Mouse (Mus musculus): ENCODE measurements around the gene Rab43. TPM values are rescaled to one million over a fixed set of nuclear protein-coding genes. Genes with fewer than 3 reads are reported as not detected.
"Not testable (repeated sequence)": the region's sequence is repeated elsewhere in the genome, so short reads cannot be mapped to it uniquely, and the experiment has no call there.

The Rab43 gene
- polyA plus RNA-seq, 1 experiment from 2014 or later, result 5.8 TPM

- no peak overlapping the region for H3K4me3 ChIP-seq
- no peaks in the 10 kb centered on the region for H3K36me3 ChIP-seq
- no peaks in the 10 kb centered on the region for H3K27me3 ChIP-seq (ENCODE audit: low read depth, poor library complexity, severe bottlenecking)
- H3K9me3 ChIP-seq (replicated peaks), result peaks cover 5% of the 10 kb centered on the region; the same call in 1 of the 2 replicates
- 0 out of 2 replicates have a peak overlapping the region, but pooled peaks have one; percentile 33 for H3K27ac ChIP-seq (replicated peaks)
- H3K4me1 ChIP-seq, result no peaks in the 10 kb centered on the region
- DNase-seq (ENCODE audit: low spot score), result no peak
- 89% methylated on average over 1 of the region's 1 CpGs for WGBS
Observed at GRCm38 (mm10) chr6:87776663-87777062, 35.3 kb downstream of the Rab43 start.

- Histone ChIP-seq H3K4me1 (no peaks in the 10 kb centered on the region), H3K27ac (replicated peaks) (no peak overlapping the region)
- WGBS, result 78% methylated on average over 3 of the region's 3 CpGs
Observed at GRCm38 (mm10) chr6:87775588-87776245, 36.2 kb downstream of the Rab43 start.

GRCm38 (mm10) chr6:87774909-87775308 lies 37.1 kb downstream of the Rab43 start:
- no peaks in the 10 kb centered on the region for H3K4me1 ChIP-seq
- no peaks in the 10 kb centered on the region for H3K36me3 ChIP-seq
- H3K27me3 ChIP-seq (ENCODE audit: low read depth, poor library complexity, severe bottlenecking), result no peaks in the 10 kb centered on the region
- peaks cover 5% of the 10 kb centered on the region; the same call in 1 of the 2 replicates for H3K9me3 ChIP-seq (replicated peaks)
- 86% methylated on average over 9 of the region's 9 CpGs for WGBS
- H3K4me3 ChIP-seq, result no peak overlapping the region
- DNase-seq (ENCODE audit: low spot score), result no peak
- H3K27ac ChIP-seq (replicated peaks), result no peak overlapping the region

More at GRCm38 (mm10) chr6:87775588-87776245, 36.2 kb downstream of the Rab43 start:
- no peaks in the 10 kb centered on the region for H3K36me3 ChIP-seq
- H3K27me3 ChIP-seq (ENCODE audit: low read depth, poor library complexity, severe bottlenecking), result no peaks in the 10 kb centered on the region
- DNase-seq (ENCODE audit: low spot score), result no peak
- peaks cover 5% of the 10 kb centered on the region; the same call in 1 of the 2 replicates for H3K9me3 ChIP-seq (replicated peaks)
- H3K4me3 ChIP-seq, result no peak overlapping the region

GRCm38 (mm10) chr6:87774466-87774865 lies 37.5 kb downstream of the Rab43 start:
- no peaks in the 10 kb centered on the region for H3K4me1 ChIP-seq
- no peak overlapping the region for H3K27ac ChIP-seq (replicated peaks)
- H3K4me3 ChIP-seq, result no peak overlapping the region
- peaks cover 5% of the 10 kb centered on the region; the same call in 1 of the 2 replicates for H3K9me3 ChIP-seq (replicated peaks)
- 76% methylated on average over 1 of the region's 1 CpGs for WGBS
- no peaks in the 10 kb centered on the region for H3K36me3 ChIP-seq
- DNase-seq (ENCODE audit: low spot score), result no peak
- no peaks in the 10 kb centered on the region for H3K27me3 ChIP-seq (ENCODE audit: low read depth, poor library complexity, severe bottlenecking)

GRCm38 (mm10) chr6:87770626-87771025 lies 41.3 kb downstream of the Rab43 start:
- 56% methylated on average over 8 of the region's 8 CpGs for WGBS
- Histone ChIP-seq H3K4me3 (no peak overlapping the region), H3K27ac (replicated peaks) (no peak overlapping the region), H3K27me3 (ENCODE audit: low read depth, poor library complexity, severe bottlenecking) (no peaks in the 10 kb centered on the region), H3K4me1 (no peaks in the 10 kb centered on the region), H3K36me3 (no peaks in the 10 kb centered on the region), H3K9me3 (replicated peaks) (peaks cover 8% of the 10 kb centered on the region; the same call in 1 of the 2 replicates)
- DNase-seq (ENCODE audit: low spot score), result no peak

GRCm38 (mm10) chr6:87764296-87764695 lies 47.7 kb downstream of the Rab43 start:
- not testable (repeated sequence) for H3K9me3 ChIP-seq (replicated peaks); DNase-seq (ENCODE audit: low spot score); H3K4me3 ChIP-seq; H3K4me1 ChIP-seq; H3K27me3 ChIP-seq (ENCODE audit: low read depth, poor library complexity, severe bottlenecking); H3K27ac ChIP-seq (replicated peaks); H3K36me3 ChIP-seq
- WGBS, result 91% methylated on average over 2 of the region's 2 CpGs

- H3K36me3 ChIP-seq, result no peaks in the 10 kb centered on the region
- no peaks in the 10 kb centered on the region for H3K4me1 ChIP-seq
- no peak overlapping the region for H3K27ac ChIP-seq (replicated peaks)
- WGBS, result 64% methylated on average over 4 of the region's 4 CpGs
- DNase-seq (ENCODE audit: low spot score), result no peak
- H3K9me3 ChIP-seq (replicated peaks), result 0 out of 2 replicates have a peak, but pooled peaks cover 3% of the 10 kb centered on the region
- H3K4me3 ChIP-seq, result no peak overlapping the region
- H3K27me3 ChIP-seq (ENCODE audit: low read depth, poor library complexity, severe bottlenecking), result no peaks in the 10 kb centered on the region
Observed at GRCm38 (mm10) chr6:87763376-87764280, 48.3 kb downstream of the Rab43 start.

- Histone ChIP-seq H3K36me3 (peaks cover 8% of the 10 kb centered on the region; the same call in 1 of the 2 replicates), H3K27ac (replicated peaks) (no peak overlapping the region), H3K4me3 (no peak overlapping the region), H3K4me1 (no peaks in the 10 kb centered on the region), H3K27me3 (ENCODE audit: low read depth, poor library complexity, severe bottlenecking) (no peaks in the 10 kb centered on the region), H3K9me3 (replicated peaks) (peaks cover 4% of the 10 kb centered on the region; the same call in 1 of the 2 replicates)
- DNase-seq (ENCODE audit: low spot score), result no peak
- 86% methylated on average over 5 of the region's 5 CpGs for WGBS
Observed at GRCm38 (mm10) chr6:87762161-87762560, 49.8 kb downstream of the Rab43 start.

- H3K9me3 ChIP-seq (replicated peaks), result peaks cover 4% of the 10 kb centered on the region; the same call in 1 of the 2 replicates
- H3K36me3 ChIP-seq, result peaks cover 28% of the 10 kb centered on the region
- no peak for DNase-seq (ENCODE audit: low spot score)
- no peak overlapping the region for H3K4me3 ChIP-seq
- no peak overlapping the region for H3K27ac ChIP-seq (replicated peaks)
- 79% methylated on average over 3 of the region's 3 CpGs for WGBS
- no peaks in the 10 kb centered on the region for H3K4me1 ChIP-seq
- no peaks in the 10 kb centered on the region for H3K27me3 ChIP-seq (ENCODE audit: low read depth, poor library complexity, severe bottlenecking)
Observed at GRCm38 (mm10) chr6:87759850-87760249, 52.1 kb downstream of the Rab43 start.

- no peak overlapping the region for H3K27ac ChIP-seq (replicated peaks)
- H3K27me3 ChIP-seq (ENCODE audit: low read depth, poor library complexity, severe bottlenecking), result no peaks in the 10 kb centered on the region
- DNase-seq (ENCODE audit: low spot score), result no peak
- WGBS, result 81% methylated on average over 3 of the region's 3 CpGs
- H3K9me3 ChIP-seq (replicated peaks), result peaks cover 4% of the 10 kb centered on the region; the same call in 1 of the 2 replicates
- H3K36me3 ChIP-seq, result peaks cover 33% of the 10 kb centered on the region
- H3K4me3 ChIP-seq, result no peak overlapping the region
- H3K4me1 ChIP-seq, result no peaks in the 10 kb centered on the region
Observed at GRCm38 (mm10) chr6:87759404-87759803, 52.6 kb downstream of the Rab43 start.

GRCm38 (mm10) chr6:87756896-87757295 lies 55.1 kb downstream of the Rab43 start:
- no peak overlapping the region for H3K4me3 ChIP-seq
- 95% methylated on average over 8 of the region's 8 CpGs for WGBS
- no peaks in the 10 kb centered on the region for H3K27me3 ChIP-seq (ENCODE audit: low read depth, poor library complexity, severe bottlenecking)
- peaks cover 4% of the 10 kb centered on the region; the same call in 1 of the 2 replicates for H3K9me3 ChIP-seq (replicated peaks)
- peaks cover 49% of the 10 kb centered on the region for H3K36me3 ChIP-seq
- no peak overlapping the region for H3K27ac ChIP-seq (replicated peaks)
- DNase-seq (ENCODE audit: low spot score), result no peak
- H3K4me1 ChIP-seq, result peaks cover 9% of the 10 kb centered on the region

GRCm38 (mm10) chr6:87755196-87755595 lies 56.8 kb downstream of the Rab43 start:
- Histone ChIP-seq H3K27ac (replicated peaks) (no peak overlapping the region), H3K4me1 (peaks cover 9% of the 10 kb centered on the region), H3K9me3 (replicated peaks) (peaks cover 4% of the 10 kb centered on the region; the same call in 1 of the 2 replicates), H3K36me3 (peaks cover 64% of the 10 kb centered on the region), H3K27me3 (ENCODE audit: low read depth, poor library complexity, severe bottlenecking) (no peaks in the 10 kb centered on the region), H3K4me3 (no peak overlapping the region)
- no peak for DNase-seq (ENCODE audit: low spot score)
- 94% methylated on average over 4 of the region's 4 CpGs for WGBS

Measured in midbrain, embryonic 10.5 days (tissue).